Mouse (Mus musculus): ENCODE data around the gene Lrrc46. TPM values are rescaled to one million over a fixed set of nuclear protein-coding genes. Genes with fewer than 3 reads are reported as not detected.

Gene Lrrc46
- total RNA-seq (2021) = under 1 TPM; 0.74 to 0.94 TPM
- long read RNA-seq = 0 reads

GRCm38 (mm10) chr11:97041022-97041899, at the start of gene Lrrc46, which contains the start of gene Mrpl10:
Gene Lrrc46, minus strand, starts transcription at chr11:97041407.
Gene Mrpl10, plus strand, starts transcription at chr11:97041560.
- DNase-seq (ENCODE audit: low spot score in 2 of 2) = peak; percentile 76 to 86

- DNase-seq (ENCODE audit: low spot score in 2 of 2) = no peak
Observed at GRCm38 (mm10) chr11:97086365-97086764, 45.2 kb upstream of the Lrrc46 start.

- DNase-seq (ENCODE audit: low spot score in 2 of 2) = no peak
Observed at GRCm38 (mm10) chr11:97084821-97085505, 43.8 kb upstream of the Lrrc46 start.

GRCm38 (mm10) chr11:97083401-97084140, 42.4 kb upstream of the Lrrc46 start:
- peak; percentile 45 to 65 for DNase-seq (ENCODE audit: low spot score in 2 of 2)

- peak; percentile 39 to 81 for DNase-seq (ENCODE audit: low spot score in 2 of 2)
Observed at GRCm38 (mm10) chr11:97082977-97083376, 41.8 kb upstream of the Lrrc46 start.

- DNase-seq (ENCODE audit: low spot score in 2 of 2) = no peak
Observed at GRCm38 (mm10) chr11:97080291-97080690, 39.1 kb upstream of the Lrrc46 start.

- DNase-seq (ENCODE audit: low spot score in 2 of 2) = no peak
Observed at GRCm38 (mm10) chr11:97078751-97079150, 37.5 kb upstream of the Lrrc46 start.

GRCm38 (mm10) chr11:97074235-97074634, 33.0 kb upstream of the Lrrc46 start:
- no peak for DNase-seq (ENCODE audit: low spot score in 2 of 2)

- DNase-seq (ENCODE audit: low spot score in 2 of 2) = peak; percentile 40 to 82
Observed at GRCm38 (mm10) chr11:97072533-97072932, 31.3 kb upstream of the Lrrc46 start.

GRCm38 (mm10) chr11:97071129-97071528, 29.9 kb upstream of the Lrrc46 start:
- no peak for DNase-seq (ENCODE audit: low spot score in 2 of 2)

GRCm38 (mm10) chr11:97069770-97070169, 28.6 kb upstream of the Lrrc46 start:
- no peak for DNase-seq (ENCODE audit: low spot score in 2 of 2)

GRCm38 (mm10) chr11:97069333-97069732, 28.1 kb upstream of the Lrrc46 start:
- DNase-seq (ENCODE audit: low spot score in 2 of 2) = no peak

- no peak for DNase-seq (ENCODE audit: low spot score in 2 of 2)
Observed at GRCm38 (mm10) chr11:97066656-97067360, 25.6 kb upstream of the Lrrc46 start.

GRCm38 (mm10) chr11:97065538-97066295, 24.5 kb upstream of the Lrrc46 start:
- DNase-seq (ENCODE audit: low spot score in 2 of 2) = no peak

- no peak for DNase-seq (ENCODE audit: low spot score in 2 of 2)
Observed at GRCm38 (mm10) chr11:97063921-97064295, 22.7 kb upstream of the Lrrc46 start.

GRCm38 (mm10) chr11:97063274-97063920, 22.2 kb upstream of the Lrrc46 start:
- peak in 1 of 2 experiments; percentile 52 for DNase-seq (ENCODE audit: low spot score in 2 of 2)

- no peak for DNase-seq (ENCODE audit: low spot score in 2 of 2)
Observed at GRCm38 (mm10) chr11:97052219-97052646, 11.0 kb upstream of the Lrrc46 start.

GRCm38 (mm10) chr11:97050944-97051586, 9.9 kb upstream of the Lrrc46 start:
- DNase-seq (ENCODE audit: low spot score in 2 of 2) = no peak
